Mouse (Mus musculus) heart, embryonic 13.5 days (tissue): ENCODE data around the gene Rtp3. TPM values are rescaled to one million over a fixed set of nuclear protein-coding genes. Genes with fewer than 3 reads are reported as not detected.

Source experiments
- ATAC-seq: fragments of 200-750 bp; cut with Nextera tagmentation; 2 replicates; pipeline ENCODE4 v1.8.0; 2017; ENCODE audit warnings: moderate TSS enrichment; ENCODE audit not compliant: insufficient number of reproducible peaks, low FRiP score, low TSS enrichment; ENCODE audit errors: extremely low read depth
- H3K27ac ChIP-seq: fragments of 300-500 bp; sonication (generic); replicated peaks from 2 replicates; pipeline ENCODE4 v1.5.1; 2015; ENCODE audit warnings: moderate library complexity, mild to moderate bottlenecking, inconsistent platforms
- H3K27me3 ChIP-seq: fragments of 300-500 bp; sonication (generic); replicated peaks from 2 replicates; pipeline ENCODE4 v1.6.1; 2015; ENCODE audit warnings: mild to moderate bottlenecking, inconsistent platforms
- H3K36me3 ChIP-seq: fragments of 300-500 bp; sonication (generic); 2 replicates; pipeline ENCODE4 v1.6.1; 2015; ENCODE audit warnings: mild to moderate bottlenecking, inconsistent platforms
- H3K4me1 ChIP-seq: fragments of 300-500 bp; sonication (generic); 2 replicates; pipeline ENCODE4 v1.6.1; 2015; ENCODE audit warnings: inconsistent platforms
- H3K4me2 ChIP-seq: fragments of 300-500 bp; sonication (generic); 2 replicates; pipeline ENCODE4 v1.6.1; 2015; ENCODE audit warnings: inconsistent platforms, mild to moderate bottlenecking, moderate library complexity
- H3K4me3 ChIP-seq: fragments of 300-500 bp; sonication (generic); 2 replicates; pipeline ENCODE4 v1.5.1; 2015; ENCODE audit warnings: moderate library complexity, mild to moderate bottlenecking, inconsistent platforms
- H3K9ac ChIP-seq: fragments of 300-500 bp; sonication (generic); 2 replicates; pipeline ENCODE4 v1.6.1; 2015; ENCODE audit warnings: inconsistent platforms, mild to moderate bottlenecking, moderate library complexity
- H3K9me3 ChIP-seq: fragments of 300-500 bp; sonication (generic); 2 replicates; pipeline ENCODE4 v1.6.1; 2016; ENCODE audit warnings: inconsistent platforms
- WGBS: fragments of 180-500 bp; shearing (Covaris S2); methylation state at CpG from one replicate; pipeline ENCODE4 v1.1.7; 2015; ENCODE audit warnings: mixed read lengths; 5-methylcytosine and 5-hydroxymethylcytosine counted together
- polyA plus RNA-seq: library from polyadenylated mRNA; unstranded; fragments of >200 nt; fragmentation: Nextera tagmentation; extraction: Ambion mirVana; gene quantifications from 2 replicates; pipeline ENCODE4 v1.2.1, GENCODE M21; 2015

Rtp3 gene
- polyA plus RNA-seq: 0.05 and 0.57 TPM in 2 replicates

DNA sequence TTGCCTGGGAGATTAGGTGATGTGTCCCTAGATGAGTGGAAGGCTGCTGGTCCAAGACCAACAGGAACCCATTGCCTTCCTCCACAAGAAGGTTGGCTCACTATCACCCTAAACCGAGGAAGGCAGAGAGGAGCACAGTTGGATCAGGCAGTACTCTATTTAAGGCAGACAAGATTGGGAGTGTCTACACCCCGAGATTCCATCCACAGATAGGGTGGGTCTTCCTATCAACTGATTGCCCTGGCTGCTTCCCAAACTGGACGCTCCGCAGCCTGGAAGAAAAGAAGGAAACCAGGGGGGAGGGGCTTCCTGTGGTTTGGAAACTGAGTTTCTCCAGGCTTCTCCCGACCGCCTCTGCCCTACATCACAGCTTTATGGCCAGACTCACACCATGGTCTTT is at the start of gene Rtp3:
Rtp3 (minus strand) TSS at position 380 of the 400 bp plus-strand sequence.
- no peak within 1 kb of the TSS for H3K4me2 ChIP-seq
- no peaks in the 10 kb centered on the region for H3K9me3 ChIP-seq
- H3K9ac ChIP-seq: no peak within 1 kb of the TSS
- ATAC-seq: no peak
- no peak within 1 kb of the TSS for H3K4me3 ChIP-seq
- no peaks in the 10 kb centered on the region for H3K27me3 ChIP-seq
- no peak within 1 kb of the TSS for H3K27ac ChIP-seq
- peaks cover 8% of the 10 kb centered on the region; the same call in 1 of the 2 replicates for H3K4me1 ChIP-seq
- 49% methylated on average over 6 of the region's 6 CpGs for WGBS
- H3K36me3 ChIP-seq: no peaks in the 10 kb centered on the region

DNA sequence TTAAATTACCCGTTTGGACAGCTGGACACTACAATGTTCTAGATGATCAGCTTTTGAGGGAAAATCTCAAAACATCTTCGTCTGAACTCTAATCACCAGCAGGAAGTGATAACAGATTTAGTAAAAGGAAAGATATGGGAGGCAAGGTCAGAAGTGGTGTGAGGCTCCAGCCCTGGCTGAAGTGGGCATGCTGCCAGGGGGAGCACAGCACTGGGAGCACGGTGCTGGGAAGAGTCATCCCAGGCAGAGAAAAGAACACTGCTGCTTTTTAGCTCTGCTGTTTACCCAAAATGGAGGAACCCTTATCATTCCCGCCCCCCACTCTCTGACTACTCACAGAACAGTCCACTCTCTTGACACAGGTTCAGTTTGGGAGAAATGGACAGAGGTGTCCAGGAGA is 49.6 kb upstream of the Rtp3 start:
- no peak overlapping the region for H3K4me2 ChIP-seq
- ATAC-seq: no peak
- no peaks in the 10 kb centered on the region for H3K27me3 ChIP-seq
- 48% methylated on average over 4 of the region's 4 CpGs for WGBS
- H3K36me3 ChIP-seq: no peaks in the 10 kb centered on the region
- no peak overlapping the region for H3K9ac ChIP-seq
- H3K4me1 ChIP-seq: no peaks in the 10 kb centered on the region; the same call in 1 of the 2 replicates
- no peaks in the 10 kb centered on the region for H3K9me3 ChIP-seq
- no peak overlapping the region for H3K4me3 ChIP-seq
- H3K27ac ChIP-seq: no peak overlapping the region

DNA sequence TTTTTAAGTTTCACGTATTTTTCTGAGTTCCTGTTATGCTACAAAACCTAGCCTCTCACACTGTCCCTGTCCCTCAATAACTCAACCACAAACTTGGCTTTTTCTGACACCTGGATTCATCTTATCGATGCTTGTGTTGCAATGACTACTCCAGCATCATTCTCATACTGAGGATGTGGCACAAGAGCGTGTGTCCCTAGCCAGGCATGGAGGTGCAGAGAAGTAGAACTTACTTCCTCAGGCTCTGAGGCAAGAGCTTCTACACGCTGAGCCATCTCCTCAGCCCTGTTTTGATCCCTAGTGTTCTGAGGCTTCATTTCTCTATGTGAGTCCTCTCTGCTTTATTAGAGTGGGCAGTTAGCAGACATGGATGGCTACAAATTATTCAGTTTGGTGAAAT is 43.3 kb upstream of the Rtp3 start:
- H3K4me1 ChIP-seq: no peaks in the 10 kb centered on the region
- no peak overlapping the region for H3K27ac ChIP-seq
- no peak overlapping the region for H3K4me3 ChIP-seq
- H3K4me2 ChIP-seq: no peak overlapping the region
- H3K27me3 ChIP-seq: no peaks in the 10 kb centered on the region
- H3K9ac ChIP-seq: no peak overlapping the region
- no peaks in the 10 kb centered on the region for H3K36me3 ChIP-seq
- no peak for ATAC-seq
- 79% methylated on average over 4 of the region's 4 CpGs for WGBS
- no peaks in the 10 kb centered on the region for H3K9me3 ChIP-seq

DNA sequence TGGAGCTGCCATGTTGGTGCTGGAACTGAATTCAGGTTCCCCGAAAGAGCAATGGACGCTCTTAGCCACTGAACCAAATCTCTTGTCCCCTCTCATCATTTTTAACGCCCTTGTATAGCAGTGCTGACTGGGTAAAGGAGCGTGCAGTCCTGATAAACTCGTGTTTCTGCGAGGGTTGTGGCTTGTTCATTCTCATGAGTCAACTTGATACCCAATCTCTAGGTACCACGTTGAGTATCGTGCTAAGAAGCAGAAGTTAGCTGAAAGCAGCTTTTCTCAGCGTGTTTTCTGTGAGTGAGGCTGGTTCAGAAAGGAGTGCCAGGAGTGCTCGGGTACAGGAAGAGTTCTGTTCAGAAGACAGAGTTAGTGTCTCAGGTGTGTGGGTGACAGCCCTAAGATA is 36.4 kb upstream of the Rtp3 start:
- no peak for ATAC-seq
- WGBS: 75% methylated on average over 10 of the region's 10 CpGs
- H3K4me1 ChIP-seq: peaks cover 6% of the 10 kb centered on the region
- no peak overlapping the region for H3K9ac ChIP-seq
- no peaks in the 10 kb centered on the region for H3K27me3 ChIP-seq
- no peak overlapping the region for H3K27ac ChIP-seq
- no peak overlapping the region for H3K4me2 ChIP-seq
- H3K9me3 ChIP-seq: no peaks in the 10 kb centered on the region
- no peaks in the 10 kb centered on the region for H3K36me3 ChIP-seq
- no peak overlapping the region for H3K4me3 ChIP-seq

- Histone ChIP-seq H3K4me2 (no peak within 1 kb of the TSS), H3K27me3 (no peaks in the 10 kb centered on the region), H3K4me1 (no peaks in the 10 kb centered on the region), H3K4me3 (no peak within 1 kb of the TSS), H3K9me3 (no peaks in the 10 kb centered on the region), H3K36me3 (no peaks in the 10 kb centered on the region), H3K27ac (no peak within 1 kb of the TSS), H3K9ac (no peak within 1 kb of the TSS)
- no peak for ATAC-seq
- WGBS: 67% methylated on average over 5 of the region's 5 CpGs
These were observed 28.6 kb upstream of the Rtp3 start, which contains the start of gene Ltf for GRCm38 (mm10) chr9:111019022-111019421. TSS of gene Ltf (plus strand) at chr9:111019271.

DNA sequence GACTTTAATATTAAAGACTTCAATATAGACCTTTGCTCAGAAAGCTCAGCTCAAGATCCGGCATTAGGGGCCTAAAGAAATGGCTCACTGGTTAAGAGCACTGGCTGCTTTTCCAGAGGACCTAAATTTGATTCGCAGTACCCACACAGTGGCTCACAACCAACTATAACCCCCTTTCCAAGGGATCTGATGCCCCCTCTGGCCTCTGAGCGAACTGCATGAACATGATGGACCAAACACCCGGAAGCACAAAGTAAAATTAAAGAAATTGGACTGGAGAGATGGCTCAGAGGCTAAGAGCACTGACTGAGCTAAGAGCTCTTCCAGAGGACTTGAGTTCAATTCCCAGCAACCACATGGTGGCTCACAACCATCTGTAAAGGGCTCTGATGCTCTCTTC is 25.3 kb upstream of the Rtp3 start:
- no peaks in the 10 kb centered on the region for H3K27me3 ChIP-seq
- H3K9me3 ChIP-seq: no peaks in the 10 kb centered on the region
- no peak overlapping the region for H3K9ac ChIP-seq
- H3K4me2 ChIP-seq: no peak overlapping the region
- WGBS: 87% methylated on average over 4 of the region's 4 CpGs
- H3K4me3 ChIP-seq: no peak overlapping the region
- H3K27ac ChIP-seq: no peak overlapping the region
- H3K36me3 ChIP-seq: no peaks in the 10 kb centered on the region
- H3K4me1 ChIP-seq: peaks cover 16% of the 10 kb centered on the region
- no peak for ATAC-seq

DNA sequence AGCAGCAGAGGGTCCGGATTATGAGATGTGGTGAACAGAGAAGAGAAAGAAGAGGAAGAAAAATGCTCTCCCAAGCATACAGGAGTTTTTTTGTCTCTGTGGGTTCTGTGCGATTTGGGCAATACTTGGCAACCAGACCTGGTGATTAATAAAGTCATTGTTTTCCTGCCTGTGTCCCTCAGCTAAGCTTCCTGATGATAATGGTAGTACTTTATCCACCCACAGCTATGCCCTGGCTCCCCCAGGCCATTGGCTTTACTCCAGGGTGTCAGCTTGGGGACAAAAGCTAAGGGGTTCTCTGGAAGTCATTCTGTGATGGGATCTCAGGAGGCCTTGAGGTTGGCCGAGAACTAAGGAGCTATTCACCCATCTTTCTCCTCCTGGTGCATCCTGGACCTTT is 21.7 kb upstream of the Rtp3 start:
- Histone ChIP-seq H3K27me3 (no peaks in the 10 kb centered on the region), H3K4me3 (no peak overlapping the region), H3K9ac (no peak overlapping the region), H3K4me1 (peaks cover 16% of the 10 kb centered on the region), H3K27ac (no peak overlapping the region), H3K9me3 (no peaks in the 10 kb centered on the region), H3K36me3 (no peaks in the 10 kb centered on the region), H3K4me2 (no peak overlapping the region)
- 61% methylated on average over 3 of the region's 3 CpGs for WGBS
- ATAC-seq: no peak

GRCm38 (mm10) chr9:111011550-111011949 is 21.2 kb upstream of the Rtp3 start:
- Histone ChIP-seq H3K36me3 (no peaks in the 10 kb centered on the region), H3K4me2 (no peak overlapping the region), H3K9me3 (no peaks in the 10 kb centered on the region), H3K27me3 (no peaks in the 10 kb centered on the region), H3K9ac (no peak overlapping the region), H3K4me3 (no peak overlapping the region), H3K27ac (no peak overlapping the region), H3K4me1 (peaks cover 16% of the 10 kb centered on the region)
- WGBS: 72% methylated on average over 9 of the region's 9 CpGs
- ATAC-seq: no peak

DNA sequence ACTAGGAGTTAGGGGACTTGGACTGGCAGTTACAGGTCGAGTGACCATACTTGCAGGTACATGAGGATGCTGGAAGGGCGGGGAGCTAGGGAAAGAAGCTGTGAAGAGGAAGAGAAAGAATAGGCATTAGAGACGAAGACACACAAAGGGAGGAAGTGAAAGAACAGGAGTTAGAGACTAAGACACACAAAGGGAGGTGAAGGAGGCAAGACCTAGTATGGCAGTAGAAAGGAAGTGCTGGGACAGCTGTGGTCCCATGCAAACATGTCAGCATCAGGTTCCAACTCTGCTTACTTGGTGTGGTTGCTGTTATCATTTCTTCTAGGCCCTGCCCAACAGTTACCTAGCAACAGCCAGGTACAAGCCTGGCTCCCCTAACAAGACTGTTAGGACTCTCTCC is 19.4 kb upstream of the Rtp3 start:
- H3K4me1 ChIP-seq: peaks cover 16% of the 10 kb centered on the region
- no peaks in the 10 kb centered on the region for H3K36me3 ChIP-seq
- H3K4me2 ChIP-seq: no peak overlapping the region
- ATAC-seq: no peak
- H3K9ac ChIP-seq: no peak overlapping the region
- H3K9me3 ChIP-seq: no peaks in the 10 kb centered on the region
- H3K27me3 ChIP-seq: no peaks in the 10 kb centered on the region
- H3K4me3 ChIP-seq: no peak overlapping the region
- WGBS: 68% methylated on average over 3 of the region's 3 CpGs
- no peak overlapping the region for H3K27ac ChIP-seq

DNA sequence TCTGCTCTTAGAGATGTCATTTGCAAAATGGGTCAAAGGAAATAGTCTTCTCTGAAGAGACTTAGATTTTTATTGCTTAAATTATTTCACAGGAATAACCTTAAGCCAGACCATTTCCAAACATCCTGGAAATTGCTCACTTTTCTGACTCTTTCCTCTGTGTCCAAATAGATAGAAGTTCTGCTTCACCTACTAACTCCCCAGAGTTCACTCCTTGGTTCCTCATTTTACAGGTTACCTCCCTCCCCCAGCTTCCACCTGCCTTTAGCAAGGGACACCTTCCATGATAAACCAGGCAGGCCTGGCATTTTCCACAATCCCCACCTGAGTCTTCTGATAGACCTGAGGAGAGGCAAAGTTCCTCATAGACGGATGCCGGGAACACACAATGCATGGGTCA is 16.2 kb upstream of the Rtp3 start:
- no peak overlapping the region for H3K4me2 ChIP-seq
- no peak overlapping the region for H3K4me3 ChIP-seq
- no peak overlapping the region for H3K27ac ChIP-seq
- no peaks in the 10 kb centered on the region for H3K36me3 ChIP-seq
- no peak overlapping the region for H3K9ac ChIP-seq
- no peaks in the 10 kb centered on the region for H3K27me3 ChIP-seq
- no peak for ATAC-seq
- H3K4me1 ChIP-seq: no peaks in the 10 kb centered on the region
- WGBS: 88% methylated on average over 2 of the region's 2 CpGs
- H3K9me3 ChIP-seq: no peaks in the 10 kb centered on the region

GRCm38 (mm10) chr9:111003279-111003678 is 12.9 kb upstream of the Rtp3 start:
- no peak overlapping the region for H3K4me3 ChIP-seq

DNA sequence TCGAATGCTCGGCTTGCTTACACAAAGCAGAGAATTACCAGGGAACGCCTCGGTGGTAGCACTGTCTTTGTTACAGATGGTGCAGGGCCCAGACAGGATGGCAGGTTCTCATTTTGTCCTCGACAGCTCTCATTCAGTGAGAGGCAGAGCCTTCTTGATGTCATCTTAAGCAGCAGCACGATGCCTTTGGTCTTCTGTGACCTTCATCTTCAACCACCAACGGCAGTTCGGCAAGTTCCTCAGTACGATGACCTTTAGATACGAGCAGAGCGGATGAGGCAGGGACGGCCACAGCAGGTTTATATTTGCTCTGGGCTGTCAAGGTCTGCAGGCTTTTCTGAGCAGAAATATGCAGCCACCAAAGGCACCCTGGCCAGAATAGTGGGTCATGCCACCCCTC is 11.2 kb upstream of the Rtp3 start:
- H3K27me3 ChIP-seq: no peaks in the 10 kb centered on the region
- no peak for ATAC-seq
- no peaks in the 10 kb centered on the region for H3K36me3 ChIP-seq
- WGBS: 75% methylated on average over 12 of the region's 12 CpGs
- no peak overlapping the region for H3K4me2 ChIP-seq
- H3K4me3 ChIP-seq: no peak overlapping the region
- no peak overlapping the region for H3K9ac ChIP-seq
- peaks cover 4% of the 10 kb centered on the region for H3K4me1 ChIP-seq
- H3K9me3 ChIP-seq: no peaks in the 10 kb centered on the region
- H3K27ac ChIP-seq: no peak overlapping the region

More at GRCm38 (mm10) chr9:111003279-111003678, 12.9 kb upstream of the Rtp3 start:
- Histone ChIP-seq H3K9ac (no peak overlapping the region), H3K27me3 (no peaks in the 10 kb centered on the region), H3K36me3 (no peaks in the 10 kb centered on the region), H3K4me2 (no peak overlapping the region), H3K9me3 (no peaks in the 10 kb centered on the region), H3K4me1 (peaks cover 4% of the 10 kb centered on the region), H3K27ac (no peak overlapping the region)
- WGBS: 88% methylated on average over 9 of the region's 9 CpGs
- no peak for ATAC-seq
